Mouse (Mus musculus) heart, embryonic 11.5 days (tissue): ENCODE results near the gene Lrrtm4. TPM values are rescaled to one million over a fixed set of nuclear protein-coding genes. Genes with fewer than 3 reads are reported as not detected.

ENCODE experiments used
- ATAC-seq: fragments of 200-750 bp; cut with Nextera tagmentation; replicated peaks from 2 replicates; pipeline ENCODE4 v1.8.0; 2017; ENCODE audit warnings: moderate library complexity; ENCODE audit not compliant: insufficient number of reproducible peaks, low FRiP score, low TSS enrichment
- H3K27ac ChIP-seq: fragments of 300-500 bp; sonication (generic); 2 replicates; pipeline ENCODE4 v1.5.1; 2014; ENCODE audit warnings: mild to moderate bottlenecking, low read depth, low read length
- H3K27me3 ChIP-seq: fragments of 300-500 bp; sonication (generic); 2 replicates; pipeline ENCODE4 v1.6.1; 2014; ENCODE audit warnings: mild to moderate bottlenecking, low read length, mixed read lengths; ENCODE audit not compliant: control insufficient read depth, insufficient read depth
- H3K36me3 ChIP-seq: fragments of 300-500 bp; sonication (generic); 2 replicates; pipeline ENCODE4 v1.6.1; 2014; ENCODE audit warnings: mild to moderate bottlenecking, low read length, moderate library complexity, mixed read lengths; ENCODE audit not compliant: control insufficient read depth, insufficient read depth
- H3K4me1 ChIP-seq: fragments of 300-500 bp; sonication (generic); 2 replicates; pipeline ENCODE4 v1.6.1; 2014; ENCODE audit warnings: low read length; ENCODE audit not compliant: control insufficient read depth, insufficient read depth
- H3K4me2 ChIP-seq: fragments of 300-500 bp; sonication (generic); 2 replicates; pipeline ENCODE4 v1.6.1; 2014; ENCODE audit warnings: mild to moderate bottlenecking, moderate library complexity
- H3K4me3 ChIP-seq: fragments of 300-500 bp; sonication (generic); 2 replicates; pipeline ENCODE4 v1.5.1; 2014; ENCODE audit warnings: low read depth, low read length
- H3K9ac ChIP-seq: fragments of 300-500 bp; sonication (generic); 2 replicates; pipeline ENCODE4 v1.6.1; 2014; ENCODE audit warnings: mild to moderate bottlenecking, low read depth, low read length, moderate library complexity
- H3K9me3 ChIP-seq: fragments of 300-500 bp; sonication (generic); replicated peaks from 2 replicates; pipeline ENCODE4 v1.6.1; 2016; ENCODE audit warnings: low read length; ENCODE audit not compliant: control insufficient read depth
- WGBS: fragments of 180-500 bp; shearing (Covaris S2); extraction: QIAGEN DNeasy Blood & Tissue Kit; methylation state at CpG from one replicate; pipeline ENCODE4 v1.1.7; 2014; ENCODE audit not compliant: insufficient replicate concordance; 5-methylcytosine and 5-hydroxymethylcytosine counted together
- polyA plus RNA-seq: library from polyadenylated mRNA; unstranded; fragments of >200 nt; fragmentation: Nextera tagmentation; extraction: Ambion mirVana; gene quantifications from 2 replicates; pipeline ENCODE4 v1.2.1, GENCODE M21; 2014

Gene Lrrtm4
- 1.7 and 2.1 TPM in 2 replicates for polyA plus RNA-seq

DNA sequence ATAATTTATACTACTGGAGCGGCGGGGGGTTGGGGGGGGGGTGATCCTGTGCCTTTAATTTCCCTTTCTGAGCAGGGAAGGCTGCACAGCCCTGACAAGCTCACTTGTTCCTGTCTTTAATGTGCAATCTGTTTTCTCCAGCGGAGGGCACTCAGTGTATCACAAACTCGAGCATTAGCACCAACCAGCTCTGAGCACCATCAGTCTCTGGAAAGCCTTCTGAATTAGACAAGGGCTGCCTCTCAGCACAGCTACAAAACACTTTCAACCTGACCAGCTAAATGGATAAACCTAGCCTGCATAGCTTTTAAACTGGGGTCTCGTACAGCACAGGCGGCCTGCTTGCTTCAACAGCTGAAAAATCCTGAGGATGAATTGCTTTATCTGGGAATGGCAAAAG, at the start of gene Lrrtm4:
Gene Lrrtm4, plus strand, starts transcription at position 113 of the 400 bp plus-strand sequence.
- 0 out of 2 replicates have a peak within 1 kb of the TSS, but pooled peaks have one; percentile 43 for H3K9ac ChIP-seq
- ATAC-seq: no peak
- WGBS: 12% methylated on average over 6 of the region's 6 CpGs

DNA sequence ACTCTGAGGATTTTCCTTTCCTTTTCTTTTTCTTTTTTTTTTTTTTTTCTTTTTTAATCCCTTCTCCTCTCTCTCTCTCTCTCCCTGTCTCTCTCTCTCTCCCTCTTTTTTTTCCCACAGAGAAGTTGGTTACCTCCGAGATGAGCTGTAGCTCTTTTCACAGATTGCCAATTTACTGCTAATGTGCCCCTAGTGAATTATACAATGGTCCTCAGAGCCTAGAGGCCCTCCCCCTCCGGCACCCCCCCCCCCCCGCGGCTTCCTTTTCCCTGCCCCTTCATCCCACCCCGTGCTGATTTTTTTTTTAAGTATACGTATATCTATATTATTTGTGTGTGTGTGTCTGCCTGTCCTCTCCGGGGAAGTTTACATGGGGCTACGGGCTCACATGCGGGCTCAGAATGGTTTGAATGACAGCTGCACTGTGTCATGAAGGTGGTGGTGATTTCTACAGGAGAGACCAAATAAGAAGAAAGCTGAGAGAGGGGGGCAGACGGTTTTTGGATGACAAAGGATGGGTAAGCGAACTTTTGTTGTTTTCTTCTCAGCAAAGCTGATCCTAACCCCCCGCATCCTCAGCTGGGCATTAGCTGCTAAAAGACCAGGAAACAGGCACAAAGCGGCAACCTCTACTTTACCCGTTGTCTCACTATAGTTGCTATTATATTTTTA, 648 bp downstream of the Lrrtm4 start:
- Histone ChIP-seq H3K9ac (0 out of 2 replicates have a peak overlapping the region, but pooled peaks have one; percentile 43), H3K9me3 (no peaks in the 10 kb centered on the region), H3K36me3 (no peaks in the 10 kb centered on the region), H3K4me2 (peak overlapping the region; percentile 75), H3K4me3 (peak overlapping the region; percentile 48), H3K27ac (no peak overlapping the region), H3K27me3 (no peaks in the 10 kb centered on the region), H3K4me1 (no peaks in the 10 kb centered on the region)
- 3% methylated on average over 14 of the region's 14 CpGs for WGBS
- ATAC-seq: no peak

More for the DNA sequence above, at the start of gene Lrrtm4:
- no peaks in the 10 kb centered on the region for H3K4me1 ChIP-seq
- no peaks in the 10 kb centered on the region for H3K27me3 ChIP-seq
- H3K4me2 ChIP-seq: peak within 1 kb of the TSS; percentile 75
- H3K27ac ChIP-seq: no peak within 1 kb of the TSS
- H3K36me3 ChIP-seq: no peaks in the 10 kb centered on the region
- no peaks in the 10 kb centered on the region for H3K9me3 ChIP-seq
- H3K4me3 ChIP-seq: peak within 1 kb of the TSS; percentile 48

DNA sequence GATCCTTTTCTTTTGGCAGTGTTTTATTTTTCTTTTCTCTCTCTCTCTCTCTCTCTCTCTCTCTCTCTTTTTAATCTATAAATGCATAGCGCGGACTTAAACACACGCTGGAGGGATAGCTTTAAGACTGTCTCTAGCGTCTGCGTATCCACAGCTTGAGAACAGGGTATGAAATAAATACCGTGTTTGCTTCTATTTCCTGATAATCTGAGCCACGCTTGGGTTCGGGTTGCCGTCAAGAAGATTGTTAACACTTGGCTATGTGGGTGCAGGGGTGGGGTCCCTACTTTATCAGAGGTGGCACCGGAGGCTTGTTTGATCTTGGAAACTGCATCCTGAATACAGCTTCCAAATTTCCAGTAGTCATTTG, 1.2 kb downstream of the Lrrtm4 start:
- Histone ChIP-seq H3K9ac (0 out of 2 replicates have a peak overlapping the region, but pooled peaks have one; percentile 43), H3K4me2 (peak overlapping the region; percentile 75), H3K4me1 (no peaks in the 10 kb centered on the region), H3K36me3 (no peaks in the 10 kb centered on the region), H3K9me3 (no peaks in the 10 kb centered on the region), H3K27me3 (no peaks in the 10 kb centered on the region), H3K4me3 (peak overlapping the region; percentile 48), H3K27ac (no peak overlapping the region)
- WGBS: 8% methylated on average over 10 of the region's 10 CpGs
- ATAC-seq: no peak

- no peak for ATAC-seq
These were observed 38.2 kb downstream of the Lrrtm4 start for GRCm38 (mm10) chr6:80056849-80057248.

DNA sequence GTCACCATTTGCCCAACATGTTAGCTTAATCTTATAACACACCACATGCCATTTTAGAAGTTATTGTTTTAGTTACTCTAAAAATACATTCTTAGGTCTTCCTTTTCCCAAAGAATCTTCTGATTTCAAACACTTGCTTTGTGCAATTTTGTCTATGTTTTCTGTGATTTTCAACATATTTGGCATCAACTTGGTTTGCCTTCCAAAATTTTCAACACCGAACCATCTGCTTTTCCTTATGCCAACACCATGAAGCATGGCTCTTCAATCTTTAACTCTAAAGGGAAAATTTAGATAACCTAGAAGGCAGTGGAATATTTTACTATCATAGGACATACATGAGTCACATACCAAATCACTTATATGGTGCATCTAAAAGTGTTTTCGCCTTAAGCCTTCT, 59.3 kb downstream of the Lrrtm4 start:
- Histone ChIP-seq H3K4me2 (no peak overlapping the region), H3K4me3 (no peak overlapping the region), H3K9ac (no peak overlapping the region), H3K36me3 (no peaks in the 10 kb centered on the region), H3K27me3 (no peaks in the 10 kb centered on the region), H3K27ac (no peak overlapping the region), H3K9me3 (no peaks in the 10 kb centered on the region), H3K4me1 (no peaks in the 10 kb centered on the region)
- ATAC-seq: no peak
- WGBS: 87% methylated on average over 2 of the region's 2 CpGs

More at GRCm38 (mm10) chr6:80056849-80057248, 38.2 kb downstream of the Lrrtm4 start:
- no peaks in the 10 kb centered on the region for H3K27me3 ChIP-seq
- H3K9ac ChIP-seq: no peak overlapping the region
- no peak overlapping the region for H3K4me2 ChIP-seq
- H3K9me3 ChIP-seq: no peaks in the 10 kb centered on the region
- H3K4me3 ChIP-seq: no peak overlapping the region
- no peak overlapping the region for H3K27ac ChIP-seq
- no peaks in the 10 kb centered on the region for H3K4me1 ChIP-seq
- no peaks in the 10 kb centered on the region for H3K36me3 ChIP-seq

GRCm38 (mm10) chr6:80079290-80079689, 60.6 kb downstream of the Lrrtm4 start:
- Histone ChIP-seq H3K4me1 (no peaks in the 10 kb centered on the region), H3K27me3 (no peaks in the 10 kb centered on the region), H3K9me3 (no peaks in the 10 kb centered on the region), H3K36me3 (no peaks in the 10 kb centered on the region), H3K4me2 (no peak overlapping the region), H3K9ac (no peak overlapping the region), H3K4me3 (no peak overlapping the region), H3K27ac (no peak overlapping the region)
- no peak for ATAC-seq
- WGBS: 85% methylated on average over 6 of the region's 6 CpGs

GRCm38 (mm10) chr6:80094909-80095308, 76.2 kb downstream of the Lrrtm4 start:
- no peak overlapping the region for H3K4me3 ChIP-seq
- no peak overlapping the region for H3K4me2 ChIP-seq
- 85% methylated on average over 4 of the region's 4 CpGs for WGBS
- no peak overlapping the region for H3K27ac ChIP-seq
- no peak for ATAC-seq
- H3K9ac ChIP-seq: no peak overlapping the region
- no peaks in the 10 kb centered on the region for H3K36me3 ChIP-seq
- H3K4me1 ChIP-seq: no peaks in the 10 kb centered on the region
- H3K27me3 ChIP-seq: no peaks in the 10 kb centered on the region
- H3K9me3 ChIP-seq: no peaks in the 10 kb centered on the region

- Histone ChIP-seq H3K27ac (no peak overlapping the region), H3K9ac (no peak overlapping the region), H3K4me1 (no peaks in the 10 kb centered on the region), H3K4me3 (no peak overlapping the region), H3K27me3 (no peaks in the 10 kb centered on the region), H3K36me3 (no peaks in the 10 kb centered on the region), H3K9me3 (no peaks in the 10 kb centered on the region), H3K4me2 (no peak overlapping the region)
- 75% methylated on average over 2 of the region's 2 CpGs for WGBS
- no peak for ATAC-seq
These were observed 86.7 kb downstream of the Lrrtm4 start for GRCm38 (mm10) chr6:80105343-80105742.

- 90% methylated on average over 1 of the region's 1 CpGs for WGBS
- H3K27ac ChIP-seq: no peak overlapping the region
- no peaks in the 10 kb centered on the region for H3K27me3 ChIP-seq
- no peaks in the 10 kb centered on the region for H3K9me3 ChIP-seq
- H3K9ac ChIP-seq: no peak overlapping the region
- H3K4me1 ChIP-seq: no peaks in the 10 kb centered on the region
- no peak overlapping the region for H3K4me2 ChIP-seq
- no peak overlapping the region for H3K4me3 ChIP-seq
- no peak for ATAC-seq
- H3K36me3 ChIP-seq: no peaks in the 10 kb centered on the region
These were observed 87.2 kb downstream of the Lrrtm4 start for GRCm38 (mm10) chr6:80105843-80106242.
